Mouse (Mus musculus): ENCODE measurements at regions not wholly inside any gene's neighbourhood (a gene's known extent, or its start where the extent isn't known, plus 50 kb on each side); places are given as distances from the start of the nearest gene placed in this dataset.

- Histone ChIP-seq H3K4me1 (ENCODE audit: insufficient read depth, low read length) (no peaks in the 10 kb centered on the region), H3K9ac (replicated peaks; ENCODE audit: low read length, poor library complexity, severe bottlenecking) (no peak overlapping the region), H3K27me3 (ENCODE audit: insufficient read depth, low read length) (no peaks in the 10 kb centered on the region), H3K4me2 (ENCODE audit: low read depth, low read length, poor library complexity, severe bottlenecking) (no peak overlapping the region), H3K9me3 (ENCODE audit: low read length) (no peaks in the 10 kb centered on the region), H3K4me3 (ENCODE audit: low read depth, low read length) (no peak overlapping the region), H3K36me3 (ENCODE audit: insufficient read depth, low read length) (no peaks in the 10 kb centered on the region), H3K27ac (ENCODE audit: low read depth, low read length) (no peak overlapping the region)
- 77% methylated on average over 4 of the region's 4 CpGs for WGBS
- ATAC-seq (ENCODE audit: low FRiP score) (no peak), DNase-seq (ENCODE audit: low spot score) (no peak)
- TF ChIP-seq CTCF (IDR thresholded peaks at IDR 0.05), result no peak
Observed at GRCm38 (mm10) chr9:68563206-68563605, 90.4 kb upstream of the Rora start.

GRCm38 (mm10) chr9:68585751-68586150 lies 67.8 kb upstream of the Rora start:
- TF ChIP-seq CTCF (IDR thresholded peaks at IDR 0.05), result no peak
- WGBS, result 23% methylated on average over 1 of the region's 1 CpGs
- H3K4me3 ChIP-seq (ENCODE audit: low read depth, low read length), result no peak overlapping the region
- no peaks in the 10 kb centered on the region for H3K36me3 ChIP-seq (ENCODE audit: insufficient read depth, low read length)
- H3K27me3 ChIP-seq (ENCODE audit: insufficient read depth, low read length), result no peaks in the 10 kb centered on the region
- H3K9me3 ChIP-seq (ENCODE audit: low read length), result no peaks in the 10 kb centered on the region
- no peak for ATAC-seq (ENCODE audit: low FRiP score)
- H3K4me2 ChIP-seq (ENCODE audit: low read depth, low read length, poor library complexity, severe bottlenecking), result no peak overlapping the region
- no peak for DNase-seq (ENCODE audit: low spot score)
- H3K27ac ChIP-seq (ENCODE audit: low read depth, low read length), result no peak overlapping the region
- H3K4me1 ChIP-seq (ENCODE audit: insufficient read depth, low read length), result no peaks in the 10 kb centered on the region; the same call in 1 of the 2 replicates
- no peak overlapping the region for H3K9ac ChIP-seq (replicated peaks; ENCODE audit: low read length, poor library complexity, severe bottlenecking)

GRCm38 (mm10) chr9:68591023-68591422 lies 62.6 kb upstream of the Rora start:
- no peak for TF ChIP-seq CTCF (IDR thresholded peaks at IDR 0.05)
- WGBS, result 90% methylated on average over 8 of the region's 8 CpGs
- H3K9ac ChIP-seq (replicated peaks; ENCODE audit: low read length, poor library complexity, severe bottlenecking), result no peak overlapping the region

GRCm38 (mm10) chr9:68592976-68593375 lies 60.6 kb upstream of the Rora start:
- WGBS, result 92% methylated on average over 3 of the region's 3 CpGs
- Histone ChIP-seq H3K4me1 (ENCODE audit: insufficient read depth, low read length) (no peaks in the 10 kb centered on the region), H3K9me3 (ENCODE audit: low read length) (no peaks in the 10 kb centered on the region), H3K9ac (replicated peaks; ENCODE audit: low read length, poor library complexity, severe bottlenecking) (no peak overlapping the region), H3K4me3 (ENCODE audit: low read depth, low read length) (no peak overlapping the region), H3K36me3 (ENCODE audit: insufficient read depth, low read length) (no peaks in the 10 kb centered on the region), H3K27me3 (ENCODE audit: insufficient read depth, low read length) (no peaks in the 10 kb centered on the region), H3K4me2 (ENCODE audit: low read depth, low read length, poor library complexity, severe bottlenecking) (no peak overlapping the region), H3K27ac (ENCODE audit: low read depth, low read length) (no peak overlapping the region)
- ATAC-seq (ENCODE audit: low FRiP score), result no peak
- DNase-seq (ENCODE audit: low spot score), result no peak
- no peak for TF ChIP-seq CTCF (IDR thresholded peaks at IDR 0.05)

More at GRCm38 (mm10) chr9:68591023-68591422, 62.6 kb upstream of the Rora start:
- H3K27ac ChIP-seq (ENCODE audit: low read depth, low read length), result no peak overlapping the region
- H3K4me2 ChIP-seq (ENCODE audit: low read depth, low read length, poor library complexity, severe bottlenecking), result no peak overlapping the region
- no peak for DNase-seq (ENCODE audit: low spot score)
- no peak for ATAC-seq (ENCODE audit: low FRiP score)
- no peaks in the 10 kb centered on the region for H3K4me1 ChIP-seq (ENCODE audit: insufficient read depth, low read length)
- no peaks in the 10 kb centered on the region for H3K9me3 ChIP-seq (ENCODE audit: low read length)
- no peaks in the 10 kb centered on the region for H3K36me3 ChIP-seq (ENCODE audit: insufficient read depth, low read length)
- no peak overlapping the region for H3K4me3 ChIP-seq (ENCODE audit: low read depth, low read length)
- no peaks in the 10 kb centered on the region for H3K27me3 ChIP-seq (ENCODE audit: insufficient read depth, low read length)

- 69% methylated on average over 2 of the region's 2 CpGs for WGBS
- H3K9ac ChIP-seq (replicated peaks; ENCODE audit: low read length, poor library complexity, severe bottlenecking), result no peak overlapping the region
- no peak for TF ChIP-seq CTCF (IDR thresholded peaks at IDR 0.05)
- no peaks in the 10 kb centered on the region for H3K27me3 ChIP-seq (ENCODE audit: insufficient read depth, low read length)
- no peak overlapping the region for H3K4me2 ChIP-seq (ENCODE audit: low read depth, low read length, poor library complexity, severe bottlenecking)
- no peaks in the 10 kb centered on the region for H3K36me3 ChIP-seq (ENCODE audit: insufficient read depth, low read length)
- H3K4me1 ChIP-seq (ENCODE audit: insufficient read depth, low read length), result no peaks in the 10 kb centered on the region
- ATAC-seq (ENCODE audit: low FRiP score) (no peak), DNase-seq (ENCODE audit: low spot score) (no peak)
- no peak overlapping the region for H3K4me3 ChIP-seq (ENCODE audit: low read depth, low read length)
- no peak overlapping the region for H3K27ac ChIP-seq (ENCODE audit: low read depth, low read length)
- no peaks in the 10 kb centered on the region for H3K9me3 ChIP-seq (ENCODE audit: low read length)
Observed at GRCm38 (mm10) chr9:68594586-68594985, 59.0 kb upstream of the Rora start.

All from midbrain, postnatal 0 days (tissue).